Comparison of ENCODE assay signal across 17 mouse cellular contexts in the genomic region with DNA sequence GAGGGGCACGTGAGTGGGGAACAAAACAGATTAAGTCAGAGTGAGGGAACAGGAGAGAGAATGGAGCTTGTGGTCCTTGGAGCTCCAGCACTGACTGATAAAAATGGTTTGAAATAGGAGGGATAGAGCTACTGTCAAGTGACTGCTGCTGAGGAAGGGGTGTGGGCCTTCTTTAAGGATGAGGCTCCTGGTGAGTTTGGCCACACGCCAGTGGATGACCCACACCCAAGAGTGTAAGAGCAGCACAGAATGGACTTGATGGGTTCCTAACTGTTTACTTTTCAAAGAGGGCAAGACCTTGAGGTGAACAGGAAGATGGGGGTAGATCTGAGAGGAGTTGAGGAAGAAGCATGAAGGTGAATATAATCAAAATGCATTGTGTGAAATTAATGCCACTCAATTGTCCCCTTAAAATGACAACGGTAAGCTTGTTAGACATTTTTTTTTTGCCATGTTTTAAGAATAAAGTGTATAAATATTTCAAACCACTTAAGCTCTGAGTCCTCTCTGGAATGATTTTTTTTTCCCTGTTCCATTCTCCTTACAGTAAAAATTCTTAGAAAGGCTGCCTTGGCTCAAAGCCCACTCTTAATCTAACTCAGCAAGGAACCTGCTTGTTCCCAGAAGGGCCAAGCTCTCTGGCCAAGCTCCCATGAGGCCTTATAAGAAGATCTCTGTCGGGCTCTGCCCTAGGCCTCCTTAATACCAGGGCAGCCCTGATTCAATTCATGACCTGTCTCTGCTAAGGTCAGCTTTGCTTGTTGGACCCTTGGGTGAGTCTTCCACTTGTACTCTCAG. TPM values are rescaled to one million over a fixed set of nuclear protein-coding genes. Genes with fewer than 3 reads are reported as not detected.
A peak's percentile ranks its signal among the peaks of the same experiment; 100 is the strongest.
DNase-seq lines count a peak whose midpoint lies in the region; ATAC-seq and TF ChIP-seq lines count a peak whose summit lies in the region.
"Had no signal": no experiment of that assay in that cellular context is flagged by ENCODE, and none has a peak within 500 bp of the region (broad histone marks: within the 10 kb centered on the region; RNA-seq: fewer than 3 reads in every experiment).

No protein-coding gene starts in this region.

- peak; percentile 44; the same call in 1 of the 2 replicates for ATAC-seq in lung, embryonic 14.5 days (ENCODE audit: insufficient read depth)
- peak; percentile 52; the same call in 1 of the 2 replicates for ATAC-seq in lung, embryonic 16.5 days (ENCODE audit: low read depth)
- ATAC-seq in erythroblast, adult 5-6 weeks (replicated peaks; ENCODE audit: low FRiP score, poor library complexity, severe bottlenecking), result no peak
- ATAC-seq: forebrain, postnatal 0 days; liver, embryonic 12.5 days; Patski had no signal

- no peak for TF ChIP-seq CTCF in lung, embryonic 14.5 days (IDR thresholded peaks at IDR 0.05; ENCODE audit: low read depth)
- TF ChIP-seq CTCF in lung, adult 2 months (IDR thresholded peaks at IDR 0.05; ENCODE audit: insufficient read depth, low read length), result no peak

- no peaks in the 10 kb centered on the region for H3K36me3 ChIP-seq in lung, embryonic 14.5 days (ENCODE audit: insufficient read depth)
- H3K36me3 ChIP-seq in lung, embryonic 16.5 days (ENCODE audit: control insufficient read depth, insufficient read depth, low read length), result no peaks in the 10 kb centered on the region
- H3K36me3 ChIP-seq: heart, embryonic 13.5 days; limb, embryonic 10.5 days; liver, embryonic 12.5 days; midbrain, embryonic 12.5 days; neural tube, embryonic 13.5 days had no signal

- H3K9ac ChIP-seq in lung, embryonic 14.5 days, result no peak overlapping the region
- no peak overlapping the region for H3K9ac ChIP-seq in lung, embryonic 16.5 days (ENCODE audit: low read length)
- H3K9ac ChIP-seq: forebrain, postnatal 0 days; heart, embryonic 13.5 days; liver, embryonic 12.5 days; midbrain, embryonic 12.5 days; neural tube, embryonic 13.5 days had no signal

- no peaks in the 10 kb centered on the region for H3K4me1 ChIP-seq in lung, embryonic 14.5 days (ENCODE audit: insufficient read depth)
- H3K4me1 ChIP-seq in lung, adult 2 months (ENCODE audit: control insufficient read depth, insufficient read depth, low read length), result peaks cover 2% of the 10 kb centered on the region; the same call in 1 of the 2 replicates
- 0 out of 2 replicates have a peak, but pooled peaks cover 10% of the 10 kb centered on the region for H3K4me1 ChIP-seq in lung, embryonic 16.5 days (replicated peaks; ENCODE audit: control insufficient read depth, insufficient read depth, low read length)
- H3K4me1 ChIP-seq: limb, embryonic 10.5 days; liver, embryonic 12.5 days; midbrain, embryonic 12.5 days; neural tube, embryonic 13.5 days had no signal

- H3K9me3 ChIP-seq in lung, embryonic 14.5 days (ENCODE audit: low read depth, low read length), result no peaks in the 10 kb centered on the region
- no peaks in the 10 kb centered on the region for H3K9me3 ChIP-seq in lung, embryonic 16.5 days (ENCODE audit: control insufficient read depth, low read length)
- H3K9me3 ChIP-seq: heart, embryonic 13.5 days; limb, embryonic 10.5 days; liver, embryonic 12.5 days; midbrain, embryonic 12.5 days; neural tube, embryonic 13.5 days had no signal

- no peak overlapping the region for H3K4me3 ChIP-seq in lung, embryonic 14.5 days (ENCODE audit: low read depth, low read length)
- no peak overlapping the region for H3K4me3 ChIP-seq in lung, adult 2 months (replicated peaks; ENCODE audit: extremely low read depth, low read depth, low read length)
- H3K4me3 ChIP-seq in lung, embryonic 16.5 days (ENCODE audit: low read length), result no peak overlapping the region
- H3K4me3 ChIP-seq: heart, embryonic 13.5 days; limb, embryonic 10.5 days; liver, embryonic 12.5 days; midbrain, embryonic 12.5 days; neural tube, embryonic 13.5 days had no signal

- no peaks in the 10 kb centered on the region for H3K27me3 ChIP-seq in lung, embryonic 14.5 days (ENCODE audit: insufficient read depth, low read length)
- no peaks in the 10 kb centered on the region for H3K27me3 ChIP-seq in lung, embryonic 16.5 days (ENCODE audit: control insufficient read depth, insufficient read depth, low read depth, low read length)
- H3K27me3 ChIP-seq: heart, embryonic 13.5 days; liver, embryonic 12.5 days; midbrain, embryonic 12.5 days; neural tube, embryonic 13.5 days; Patski had no signal

- 34% methylated on average over 4 of the region's 4 CpGs for WGBS in lung, embryonic 14.5 days
- 29% methylated on average over 4 of the region's 4 CpGs for WGBS in lung, adult 2 months
- WGBS in lung, embryonic 16.5 days, result 26% methylated on average over 4 of the region's 4 CpGs

- TF ChIP-seq POLR2A in lung, adult 2 months (IDR thresholded peaks at IDR 0.05; ENCODE audit: borderline replicate concordance, extremely low read depth, low read depth, low read length), result no peak

- H3K4me2 ChIP-seq in lung, embryonic 14.5 days, result no peak overlapping the region
- no peak overlapping the region for H3K4me2 ChIP-seq in lung, embryonic 16.5 days (ENCODE audit: low read depth, low read length)
- H3K4me2 ChIP-seq: heart, embryonic 13.5 days; liver, embryonic 12.5 days; midbrain, embryonic 12.5 days; neural tube, embryonic 13.5 days had no signal

- H3K27ac ChIP-seq in lung, embryonic 14.5 days (ENCODE audit: low read depth), result peak overlapping the region; percentile 15; the same call in 1 of the 2 replicates
- peak overlapping the region; percentile 9; the same call in 1 of the 2 replicates for H3K27ac ChIP-seq in lung, embryonic 16.5 days (ENCODE audit: low read length)
- H3K27ac ChIP-seq: heart, embryonic 13.5 days; limb, embryonic 10.5 days; liver, embryonic 12.5 days; midbrain, embryonic 12.5 days; neural tube, embryonic 13.5 days had no signal

- DNase-seq in heart, adult 11 months, result peak; percentile 88
- DNase-seq in heart, adult 18-20 months, result no peak
- peak; percentile 69 for DNase-seq in lung, embryonic 14.5 days
- no peak for DNase-seq in lung, adult 2 months
- peak; percentile 58 for DNase-seq in testis, postnatal 14 days (ENCODE audit: low spot score)
- DNase-seq: cerebellum, adult 18-20 months; forebrain, postnatal 0 days; heart, postnatal 4 days; right cerebral cortex, postnatal 25 days had no signal

RNA-seq across cellular contexts. Expression of a gene that starts 42.0 kb away (rescaled TPM):
- total RNA-seq in heart, adult 18-20 months (2021), result 1 to 10 TPM; 6.5 to 7.0 TPM
- polyA plus RNA-seq in lung, embryonic 14.5 days (2014; fragmentation: Nextera tagmentation; extraction: Ambion mirVana), result 5.9 and 6.5 TPM in 2 replicates
- polyA plus RNA-seq in lung, adult 2 months (2012; rRNA removed), result 6.3 and 6.8 TPM in 2 replicates
- 3.0 and 3.9 TPM in 2 replicates for polyA plus RNA-seq in lung, embryonic 16.5 days (2015; fragmentation: Nextera tagmentation; extraction: Ambion mirVana)
- total RNA-seq in erythroblast, adult 5-6 weeks (2015; ENCODE audit: low replicate concordance), result not detected in 2 replicates
- not detected in 2 replicates for total RNA-seq in erythroblast, adult 5-6 weeks (2017; ENCODE audit: low replicate concordance)

Comparison
In these comparisons a context has a peak if more than half of its experiments do, and no peak if none do; other contexts are left out.
1. DNase-seq: peak in heart, adult 11 months (single experiment), lung, embryonic 14.5 days (single experiment) and testis, postnatal 14 days (single experiment); none in heart, adult 18-20 months (0 of 2) and lung, adult 2 months (single experiment).